8 mouse cellular contexts compared by ENCODE assay signal in genomic region chr7:12998851-12999250, GRCm38 (mm10). TPM values are rescaled to one million over a fixed set of nuclear protein-coding genes. Genes with fewer than 3 reads are reported as not detected.
DNase-seq lines count a peak whose midpoint lies in the region; ATAC-seq lines count a peak whose summit lies in the region.

Gene Trim28 (plus strand): TSS chr7:12999114.

- H3K27ac ChIP-seq in lung, embryonic 15.5 days: no peak within 1 kb of the TSS
- H3K27ac ChIP-seq in embryonic facial prominence, embryonic 13.5 days: no peak within 1 kb of the TSS
- H3K27ac ChIP-seq in heart, embryonic 15.5 days: no peak within 1 kb of the TSS
- no peak within 1 kb of the TSS for H3K27ac ChIP-seq in neural tube, embryonic 13.5 days (replicated peaks)

- intact Hi-C loops in left cerebral cortex, postnatal 36 days (cut with DNase I): no loop called here

- no peak for DNase-seq in lung, postnatal 25 days (ENCODE audit: low spot score)
- DNase-seq in left cerebral cortex, postnatal 36 days (ENCODE audit: low spot score in 2 of 2): no peak
- DNase-seq in right cerebral cortex, postnatal 4 days: no peak
- DNase-seq in urinary bladder, postnatal 36 days (ENCODE audit: low spot score in 2 of 2): no peak

- H3K9ac ChIP-seq in lung, embryonic 15.5 days: no peak within 1 kb of the TSS; the same call in 1 of the 2 replicates
- H3K9ac ChIP-seq in embryonic facial prominence, embryonic 13.5 days: no peak within 1 kb of the TSS
- H3K9ac ChIP-seq in heart, embryonic 15.5 days: no peak within 1 kb of the TSS
- no peak within 1 kb of the TSS for H3K9ac ChIP-seq in neural tube, embryonic 13.5 days

- H3K4me1 ChIP-seq in lung, embryonic 15.5 days: no peaks in the 10 kb centered on the region
- no peaks in the 10 kb centered on the region for H3K4me1 ChIP-seq in embryonic facial prominence, embryonic 13.5 days
- no peaks in the 10 kb centered on the region for H3K4me1 ChIP-seq in heart, embryonic 15.5 days (replicated peaks)
- no peaks in the 10 kb centered on the region for H3K4me1 ChIP-seq in neural tube, embryonic 13.5 days (replicated peaks)

- H3K27me3 ChIP-seq in lung, embryonic 15.5 days: no peaks in the 10 kb centered on the region
- H3K27me3 ChIP-seq in embryonic facial prominence, embryonic 13.5 days: no peaks in the 10 kb centered on the region
- H3K27me3 ChIP-seq in heart, embryonic 15.5 days: no peaks in the 10 kb centered on the region
- no peaks in the 10 kb centered on the region for H3K27me3 ChIP-seq in neural tube, embryonic 13.5 days

- H3K4me2 ChIP-seq in lung, embryonic 15.5 days: no peak within 1 kb of the TSS
- H3K4me2 ChIP-seq in embryonic facial prominence, embryonic 13.5 days: no peak within 1 kb of the TSS
- no peak within 1 kb of the TSS for H3K4me2 ChIP-seq in heart, embryonic 15.5 days
- no peak within 1 kb of the TSS for H3K4me2 ChIP-seq in neural tube, embryonic 13.5 days

- WGBS in lung, embryonic 15.5 days: 79% methylated on average over 3 of the region's 3 CpGs
- 67% methylated on average over 3 of the region's 3 CpGs for WGBS in embryonic facial prominence, embryonic 13.5 days
- 78% methylated on average over 3 of the region's 3 CpGs for WGBS in heart, embryonic 15.5 days
- WGBS in neural tube, embryonic 13.5 days: 76% methylated on average over 3 of the region's 3 CpGs

- H3K9me3 ChIP-seq in lung, embryonic 15.5 days: no peaks in the 10 kb centered on the region
- no peaks in the 10 kb centered on the region for H3K9me3 ChIP-seq in embryonic facial prominence, embryonic 13.5 days
- H3K9me3 ChIP-seq in heart, embryonic 15.5 days (replicated peaks): no peaks in the 10 kb centered on the region
- no peaks in the 10 kb centered on the region for H3K9me3 ChIP-seq in neural tube, embryonic 13.5 days

- ATAC-seq in lung, embryonic 15.5 days (ENCODE audit: borderline replicate concordance, extremely low read depth, low FRiP score, low TSS enrichment): no peak
- ATAC-seq in embryonic facial prominence, embryonic 13.5 days (ENCODE audit: insufficient number of reproducible peaks, insufficient read depth, low FRiP score, low TSS enrichment, low read depth): no peak
- no peak for ATAC-seq in heart, embryonic 15.5 days (replicated peaks; ENCODE audit: insufficient number of reproducible peaks, insufficient read depth, low FRiP score, low read depth)
- no peak for ATAC-seq in neural tube, embryonic 13.5 days (ENCODE audit: low read depth)

- H3K4me3 ChIP-seq in lung, embryonic 15.5 days: no peak within 1 kb of the TSS
- no peak within 1 kb of the TSS for H3K4me3 ChIP-seq in embryonic facial prominence, embryonic 13.5 days
- H3K4me3 ChIP-seq in heart, embryonic 15.5 days: no peak within 1 kb of the TSS
- H3K4me3 ChIP-seq in neural tube, embryonic 13.5 days: no peak within 1 kb of the TSS

- no peaks in the 10 kb centered on the region for H3K36me3 ChIP-seq in lung, embryonic 15.5 days
- H3K36me3 ChIP-seq in embryonic facial prominence, embryonic 13.5 days: peaks cover 7% of the 10 kb centered on the region
- no peaks in the 10 kb centered on the region for H3K36me3 ChIP-seq in heart, embryonic 15.5 days
- H3K36me3 ChIP-seq in neural tube, embryonic 13.5 days: peaks cover 6% of the 10 kb centered on the region; the same call in 1 of the 2 replicates

RNA-seq across cellular contexts. Expression of gene Trim28, which starts in this region (rescaled TPM):
- polyA plus RNA-seq in lung, embryonic 15.5 days (2015; fragmentation: Nextera tagmentation; extraction: Ambion mirVana): 294 and 302 TPM in 2 replicates
- 327 and 337 TPM in 2 replicates for polyA plus RNA-seq in embryonic facial prominence, embryonic 13.5 days (2015; fragmentation: Nextera tagmentation; extraction: Ambion mirVana)
- 116 and 173 TPM in 2 replicates for polyA plus RNA-seq in heart, embryonic 15.5 days (2015; fragmentation: Nextera tagmentation; extraction: Ambion mirVana)
- 100 to 1,000 TPM; 199 to 217 TPM for total RNA-seq in left cerebral cortex, postnatal 36 days (2021)
- polyA plus RNA-seq in neural tube, embryonic 13.5 days (2015; fragmentation: Nextera tagmentation; extraction: Ambion mirVana): 223 and 229 TPM in 2 replicates
